Mouse (Mus musculus) lung, embryonic 15.5 days (tissue): ENCODE measurements around the gene Spata33. TPM values are rescaled to one million over a fixed set of nuclear protein-coding genes. Genes with fewer than 3 reads are reported as not detected.

Source experiments
- ATAC-seq: fragments of 200-750 bp; cut with Nextera tagmentation; 2 replicates; pipeline ENCODE4 v1.8.0; 2017; ENCODE audit warnings: moderate number of reproducible peaks, borderline replicate concordance; ENCODE audit not compliant: low FRiP score, low TSS enrichment; ENCODE audit errors: extremely low read depth
- H3K27ac ChIP-seq: fragments of 300-500 bp; sonication (generic); 2 replicates; pipeline ENCODE4 v1.5.1; 2015; ENCODE audit warnings: moderate library complexity, mild to moderate bottlenecking, inconsistent platforms
- H3K27me3 ChIP-seq: fragments of 300-500 bp; sonication (generic); 2 replicates; pipeline ENCODE4 v1.6.1; 2015; ENCODE audit warnings: inconsistent platforms
- H3K36me3 ChIP-seq: fragments of 300-500 bp; sonication (generic); 2 replicates; pipeline ENCODE4 v1.6.1; 2015; ENCODE audit warnings: inconsistent platforms
- H3K4me1 ChIP-seq: fragments of 300-500 bp; sonication (generic); 2 replicates; pipeline ENCODE4 v1.6.1; 2015; ENCODE audit warnings: inconsistent platforms
- H3K4me2 ChIP-seq: fragments of 300-500 bp; sonication (generic); 2 replicates; pipeline ENCODE4 v1.6.1; 2015; ENCODE audit warnings: inconsistent platforms, mild to moderate bottlenecking, moderate library complexity
- H3K4me3 ChIP-seq: fragments of 300-500 bp; sonication (generic); 2 replicates; pipeline ENCODE4 v1.5.1; 2015; ENCODE audit warnings: mild to moderate bottlenecking, inconsistent platforms
- H3K9ac ChIP-seq: fragments of 300-500 bp; sonication (generic); 2 replicates; pipeline ENCODE4 v1.6.1; 2015; ENCODE audit warnings: inconsistent platforms
- H3K9me3 ChIP-seq: fragments of 300-500 bp; sonication (generic); 2 replicates; pipeline ENCODE4 v1.6.1; 2016; ENCODE audit warnings: inconsistent platforms
- WGBS: fragments of 180-500 bp; shearing (Covaris S2); methylation state at CpG from one replicate; pipeline ENCODE4 v1.1.7; 2015; 5-methylcytosine and 5-hydroxymethylcytosine counted together
- polyA plus RNA-seq: library from polyadenylated mRNA; unstranded; fragments of >200 nt; fragmentation: Nextera tagmentation; extraction: Ambion mirVana; gene quantifications from 2 replicates; pipeline ENCODE4 v1.2.1, GENCODE M21; 2015

Spata33 gene
- polyA plus RNA-seq, 1 experiment from 2014 or later: 4.9 TPM

DNA sequence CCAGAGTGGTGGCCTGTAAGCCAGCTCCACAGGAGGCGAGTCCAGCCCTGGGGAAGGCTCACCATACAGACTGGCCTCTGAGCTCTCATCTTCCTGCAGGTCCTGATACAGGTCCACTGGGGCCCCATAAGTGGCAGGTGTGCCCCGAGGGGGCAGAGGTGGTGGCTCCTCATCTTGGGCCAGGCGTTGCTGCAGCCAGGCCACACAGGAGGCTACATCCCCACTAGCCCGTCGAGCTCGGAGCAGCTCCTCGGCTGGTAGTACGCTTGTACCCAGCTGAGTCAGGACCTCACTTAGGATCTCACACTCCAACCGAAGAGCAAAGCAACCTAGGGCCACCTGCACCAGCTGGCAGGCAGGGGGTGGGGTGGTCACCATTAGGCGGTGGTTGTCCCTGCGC lies 21.1 kb downstream of the Spata33 start:
- Histone ChIP-seq H3K4me3 (no peak overlapping the region), H3K4me2 (no peak overlapping the region), H3K36me3 (no peaks in the 10 kb centered on the region), H3K9me3 (no peaks in the 10 kb centered on the region), H3K27me3 (peaks cover 30% of the 10 kb centered on the region), H3K27ac (no peak overlapping the region), H3K9ac (no peak overlapping the region), H3K4me1 (peaks cover 17% of the 10 kb centered on the region)
- 67% methylated on average over 11 of the region's 11 CpGs for WGBS
- ATAC-seq: no peak

- Histone ChIP-seq H3K36me3 (no peaks in the 10 kb centered on the region), H3K4me1 (peaks cover 17% of the 10 kb centered on the region), H3K9me3 (no peaks in the 10 kb centered on the region), H3K9ac (peak overlapping the region; percentile 54), H3K27ac (no peak overlapping the region), H3K4me3 (peak overlapping the region; percentile 65), H3K27me3 (peaks cover 30% of the 10 kb centered on the region), H3K4me2 (peak overlapping the region; percentile 90)
- ATAC-seq: no peak
- 29% methylated on average over 13 of the region's 13 CpGs for WGBS
Observed at GRCm38 (mm10) chr8:123234918-123235519, 22.4 kb downstream of the Spata33 start.

DNA sequence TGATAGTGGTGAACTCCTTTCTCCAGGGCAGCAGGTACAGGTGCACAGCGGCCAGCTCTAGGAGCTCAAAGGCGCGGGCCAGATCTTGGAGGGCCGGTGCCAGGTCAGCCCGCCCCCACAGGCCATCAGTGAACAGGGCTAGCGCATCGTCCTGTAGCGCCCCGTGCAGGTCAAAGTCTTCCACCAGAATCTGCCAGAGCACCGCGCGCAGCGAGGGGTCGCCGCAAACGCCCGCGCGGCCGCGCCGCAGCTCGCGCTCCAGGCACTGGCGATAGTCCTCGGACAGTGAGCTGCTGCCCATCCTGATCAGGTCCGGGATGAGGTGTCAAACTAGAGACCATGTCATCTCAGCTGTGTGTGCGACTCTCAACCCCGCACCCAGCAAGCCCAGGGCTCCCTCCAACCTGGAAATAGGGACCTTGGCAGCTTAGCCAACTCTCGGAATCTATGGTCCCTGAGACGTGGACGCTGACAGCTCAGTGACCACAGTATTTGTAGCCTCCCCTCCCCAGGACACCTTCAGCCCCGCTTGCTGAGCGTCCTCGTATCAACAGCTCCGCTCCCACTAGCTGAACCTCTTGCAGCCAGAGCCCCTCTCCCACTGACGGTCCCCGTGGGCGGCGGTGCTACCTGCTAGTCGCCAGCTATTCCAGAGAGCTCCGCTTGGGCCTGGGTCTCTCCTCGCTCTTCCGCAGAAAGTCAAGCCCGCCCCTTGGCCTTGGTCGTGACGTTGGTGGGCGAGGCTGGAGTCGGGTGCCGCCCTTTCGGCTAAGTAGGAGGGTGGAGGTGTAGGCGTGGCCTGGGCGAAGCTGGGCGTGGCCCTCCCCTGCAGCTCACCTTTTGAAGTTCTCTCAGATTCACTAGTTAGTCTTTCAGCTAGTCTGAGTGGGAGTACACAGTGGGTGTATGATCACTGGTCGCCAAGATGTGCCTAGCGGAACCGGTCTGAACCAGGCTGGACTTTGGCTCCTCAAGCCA lies 23.2 kb downstream of the Spata33 start, which contains the start of gene Spata2l:
Gene Spata2l, minus strand, starts transcription at position 714 of the 978 bp plus-strand sequence.
- 1% methylated on average over 57 of the region's 57 CpGs for WGBS
- Histone ChIP-seq H3K27ac (no peak within 1 kb of the TSS), H3K4me2 (peak within 1 kb of the TSS; percentile 90), H3K36me3 (0 out of 2 replicates have a peak, but pooled peaks cover 2% of the 10 kb centered on the region), H3K4me3 (peak within 1 kb of the TSS; percentile 65), H3K9ac (peak within 1 kb of the TSS; percentile 54), H3K4me1 (peaks cover 17% of the 10 kb centered on the region), H3K27me3 (peaks cover 30% of the 10 kb centered on the region), H3K9me3 (no peaks in the 10 kb centered on the region)
- ATAC-seq: peak; percentile 83

- Histone ChIP-seq H3K36me3 (peaks cover 5% of the 10 kb centered on the region; the same call in 1 of the 2 replicates), H3K4me1 (peaks cover 17% of the 10 kb centered on the region), H3K4me3 (no peak overlapping the region), H3K27ac (no peak overlapping the region), H3K9ac (no peak overlapping the region), H3K4me2 (no peak overlapping the region), H3K27me3 (peaks cover 17% of the 10 kb centered on the region), H3K9me3 (no peaks in the 10 kb centered on the region)
- WGBS: 84% methylated on average over 10 of the region's 10 CpGs
- no peak for ATAC-seq
Observed at GRCm38 (mm10) chr8:123239398-123239797, 26.8 kb downstream of the Spata33 start.

- Histone ChIP-seq H3K4me3 (no peak overlapping the region), H3K9me3 (no peaks in the 10 kb centered on the region), H3K27me3 (no peaks in the 10 kb centered on the region), H3K9ac (no peak overlapping the region), H3K36me3 (peaks cover 33% of the 10 kb centered on the region), H3K4me2 (no peak overlapping the region), H3K4me1 (no peaks in the 10 kb centered on the region), H3K27ac (no peak overlapping the region)
- 77% methylated on average over 7 of the region's 7 CpGs for WGBS
- ATAC-seq: no peak
Observed at GRCm38 (mm10) chr8:123242107-123242923, 29.7 kb downstream of the Spata33 start.

DNA sequence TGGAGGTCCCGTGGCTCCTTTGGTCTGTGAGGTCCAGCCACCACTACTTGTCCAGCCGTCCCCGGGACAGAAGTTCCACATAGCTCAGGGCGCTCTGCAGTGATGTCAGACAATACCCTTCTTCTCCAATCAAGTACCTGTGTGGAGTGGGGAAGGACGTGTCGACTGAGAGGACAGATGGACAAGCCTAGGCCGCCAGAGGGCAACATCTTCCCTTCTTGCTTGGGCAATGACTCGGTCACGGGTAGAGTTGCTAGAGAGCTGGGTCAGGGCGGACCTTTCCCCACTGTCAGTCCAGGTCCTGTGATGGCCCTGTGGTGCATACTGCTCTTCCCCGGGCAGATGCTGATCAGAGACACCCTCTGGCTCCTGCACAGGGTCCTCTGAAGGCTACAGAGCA lies 30.4 kb downstream of the Spata33 start:
- Histone ChIP-seq H3K9me3 (no peaks in the 10 kb centered on the region), H3K27ac (no peak overlapping the region), H3K4me1 (no peaks in the 10 kb centered on the region), H3K27me3 (no peaks in the 10 kb centered on the region), H3K4me2 (no peak overlapping the region), H3K36me3 (peaks cover 41% of the 10 kb centered on the region), H3K9ac (no peak overlapping the region), H3K4me3 (no peak overlapping the region)
- ATAC-seq: no peak
- WGBS: 68% methylated on average over 11 of the region's 11 CpGs

DNA sequence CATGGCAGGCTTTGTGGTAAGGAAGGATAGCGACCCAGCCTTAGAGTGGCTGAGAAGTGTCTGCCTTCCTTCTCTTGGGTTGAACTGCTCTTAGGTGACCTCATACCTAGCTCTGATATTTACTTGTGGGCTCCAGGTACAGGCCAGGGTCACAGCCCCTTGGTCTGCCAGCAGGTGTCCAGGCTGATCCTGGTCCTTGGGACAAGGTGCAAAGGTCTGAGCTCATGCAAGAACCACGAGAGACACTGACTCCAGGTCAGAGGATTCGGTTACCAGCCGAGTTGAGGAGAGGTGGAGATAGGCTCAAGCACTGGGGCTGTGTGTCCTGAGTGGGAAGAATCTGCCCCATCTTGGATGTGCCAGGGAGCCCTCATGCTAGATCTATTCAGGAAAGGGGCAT lies 31.8 kb downstream of the Spata33 start:
- H3K36me3 ChIP-seq: peaks cover 54% of the 10 kb centered on the region
- WGBS: 83% methylated on average over 4 of the region's 4 CpGs
- H3K9me3 ChIP-seq: no peaks in the 10 kb centered on the region

GRCm38 (mm10) chr8:123245543-123245942 lies 32.9 kb downstream of the Spata33 start:
- H3K27me3 ChIP-seq: no peaks in the 10 kb centered on the region
- H3K4me1 ChIP-seq: no peaks in the 10 kb centered on the region
- H3K27ac ChIP-seq: no peak overlapping the region
- H3K9me3 ChIP-seq: no peaks in the 10 kb centered on the region
- ATAC-seq: no peak
- H3K4me3 ChIP-seq: no peak overlapping the region
- H3K9ac ChIP-seq: no peak overlapping the region
- WGBS: 83% methylated on average over 12 of the region's 12 CpGs
- peaks cover 64% of the 10 kb centered on the region for H3K36me3 ChIP-seq
- H3K4me2 ChIP-seq: no peak overlapping the region

More for the DNA sequence above, 31.8 kb downstream of the Spata33 start:
- Histone ChIP-seq H3K4me1 (no peaks in the 10 kb centered on the region), H3K27me3 (no peaks in the 10 kb centered on the region), H3K4me2 (no peak overlapping the region), H3K27ac (no peak overlapping the region), H3K9ac (no peak overlapping the region), H3K4me3 (no peak overlapping the region)
- no peak for ATAC-seq

DNA sequence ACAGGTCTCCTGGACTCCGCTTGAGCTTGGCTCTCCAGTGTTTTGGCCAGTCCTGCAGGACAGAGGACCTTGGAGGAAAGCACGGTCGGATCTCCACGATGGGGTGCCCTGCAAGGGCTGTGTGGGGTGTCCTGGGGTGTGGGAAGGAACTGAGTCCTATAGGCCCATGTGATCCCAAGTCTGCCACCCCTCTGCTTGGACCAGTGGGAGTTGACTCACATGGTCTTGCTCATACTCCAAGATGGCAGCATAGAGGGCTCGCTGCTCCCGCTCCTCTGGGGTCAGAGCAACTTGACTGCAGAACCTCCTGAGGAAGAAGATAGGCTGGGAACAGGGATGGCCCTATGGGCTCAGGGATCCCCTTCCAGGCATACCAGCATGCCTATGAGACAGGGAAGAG lies 35.1 kb downstream of the Spata33 start:
- Histone ChIP-seq H3K4me3 (no peak overlapping the region), H3K4me1 (peaks cover 2% of the 10 kb centered on the region), H3K4me2 (no peak overlapping the region), H3K27ac (no peak overlapping the region), H3K36me3 (peaks cover 66% of the 10 kb centered on the region), H3K27me3 (no peaks in the 10 kb centered on the region), H3K9me3 (no peaks in the 10 kb centered on the region), H3K9ac (no peak overlapping the region)
- 96% methylated on average over 6 of the region's 6 CpGs for WGBS
- 0 out of 2 replicates have a peak, but pooled peaks have one; percentile 24 for ATAC-seq

DNA sequence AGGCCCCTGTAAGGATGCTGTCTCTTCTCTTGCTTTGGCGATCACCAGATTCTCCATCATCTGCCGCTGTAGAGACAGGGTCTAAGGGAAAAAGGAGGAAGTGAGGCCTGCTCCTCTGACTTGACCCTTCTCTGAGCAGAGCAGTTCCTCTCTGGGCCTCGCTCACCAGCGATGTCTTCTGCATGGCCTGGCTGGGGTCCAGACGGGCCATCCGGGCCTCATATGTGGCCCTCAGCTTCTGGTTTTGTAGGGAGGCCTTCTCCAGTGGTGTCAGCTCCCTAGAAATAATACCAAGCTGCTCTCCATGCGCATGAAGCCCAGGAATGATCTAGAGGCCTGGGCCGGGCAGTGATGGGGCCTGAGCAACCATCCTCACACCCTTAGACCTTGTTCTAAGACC lies 36.0 kb downstream of the Spata33 start:
- Histone ChIP-seq H3K9ac (no peak overlapping the region), H3K4me3 (no peak overlapping the region), H3K9me3 (no peaks in the 10 kb centered on the region), H3K36me3 (peaks cover 66% of the 10 kb centered on the region), H3K4me1 (peaks cover 9% of the 10 kb centered on the region), H3K27ac (no peak overlapping the region), H3K27me3 (no peaks in the 10 kb centered on the region), H3K4me2 (no peak overlapping the region)
- WGBS: 84% methylated on average over 8 of the region's 8 CpGs
- no peak for ATAC-seq

GRCm38 (mm10) chr8:123250940-123251339 lies 38.3 kb downstream of the Spata33 start:
- ATAC-seq: no peak
- 91% methylated on average over 5 of the region's 5 CpGs for WGBS
- Histone ChIP-seq H3K4me1 (peaks cover 20% of the 10 kb centered on the region), H3K9me3 (no peaks in the 10 kb centered on the region), H3K27ac (no peak overlapping the region), H3K4me3 (no peak overlapping the region), H3K9ac (no peak overlapping the region), H3K4me2 (no peak overlapping the region), H3K36me3 (peaks cover 52% of the 10 kb centered on the region), H3K27me3 (no peaks in the 10 kb centered on the region)
